Mouse (Mus musculus) lung, adult 2 months (tissue): ENCODE measurements at regions not wholly inside any gene's neighbourhood (a gene's known extent, or its start where the extent isn't known, plus 50 kb on each side); places are given as distances from the start of the nearest gene placed in this dataset.
A peak's percentile ranks its signal among the peaks of the same experiment; 100 is the strongest.

Experiments used
- DNase-seq: peaks from one replicate; pipeline ENCODE4 v3.0.0; 2022
- H3K4me1 ChIP-seq: fragments of 200-500 bp; 2 replicates; pipeline ENCODE4 v1.6.1; 2011; ENCODE audit warnings: low read length; ENCODE audit not compliant: control insufficient read depth, insufficient read depth
- H3K4me3 ChIP-seq: fragments of 200-500 bp; replicated peaks from 2 replicates; pipeline ENCODE3; 2011; ENCODE audit warnings: low read depth, mild to moderate bottlenecking, control low read depth, low read length; ENCODE audit errors: extremely low read depth
- CTCF ChIP-seq: fragments of 200-500 bp; IDR thresholded peaks from 2 replicates; pipeline ENCODE4 v1.5.1; 2011; ENCODE audit warnings: mild to moderate bottlenecking, low read length, control low read depth; ENCODE audit not compliant: insufficient read depth
- POLR2A ChIP-seq: fragments of 200-500 bp; IDR thresholded peaks from 2 replicates; pipeline ENCODE4 v1.6.1; 2011; ENCODE audit warnings: low read depth, mild to moderate bottlenecking, control low read depth, low read length, borderline replicate concordance; ENCODE audit errors: extremely low read depth
- WGBS: fragments of 180-500 bp; shearing (Covaris S2); methylation state at CpG from one replicate; pipeline ENCODE4 v1.1.7; 2018; 5-methylcytosine and 5-hydroxymethylcytosine counted together

GRCm38 (mm10) chr1:52553871-52554270 is 53.4 kb upstream of the Nab1 start:
- WGBS = 51% methylated on average over 4 of the region's 4 CpGs
- DNase-seq = no peak
- no peak for TF ChIP-seq POLR2A
- no peak for TF ChIP-seq CTCF
- Histone ChIP-seq H3K4me1 (no peaks in the 10 kb centered on the region), H3K4me3 (no peak overlapping the region)

DNA sequence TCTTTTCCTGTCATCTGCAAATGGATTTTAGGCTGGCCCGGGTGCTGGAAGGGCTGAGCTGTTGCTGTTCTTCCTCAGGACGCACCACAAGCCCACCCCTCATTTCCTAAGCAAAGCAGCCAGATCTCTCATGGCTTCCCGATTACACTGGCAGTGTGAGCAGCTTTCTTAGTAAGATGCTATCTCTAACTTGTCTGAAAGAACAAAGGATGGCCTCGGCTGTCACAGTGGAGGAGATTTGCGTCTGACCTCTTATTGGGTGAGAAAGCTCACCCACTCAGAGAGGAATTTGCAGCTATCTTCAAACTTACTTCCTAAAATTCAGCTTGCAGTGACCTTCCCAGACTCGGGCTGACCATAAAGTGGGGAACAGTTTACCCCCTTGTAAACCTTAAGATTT is 64.7 kb upstream of the Nemp2 start:
- Histone ChIP-seq H3K4me3 (no peak overlapping the region), H3K4me1 (no peaks in the 10 kb centered on the region)
- 23% methylated on average over 6 of the region's 6 CpGs for WGBS
- DNase-seq = no peak
- no peak for TF ChIP-seq CTCF
- TF ChIP-seq POLR2A = no peak

- DNase-seq = no peak
- Histone ChIP-seq H3K4me1 (no peaks in the 10 kb centered on the region), H3K4me3 (no peak overlapping the region)
- WGBS = 66% methylated on average over 5 of the region's 5 CpGs
- no peak for TF ChIP-seq CTCF
- TF ChIP-seq POLR2A = no peak
Observed at GRCm38 (mm10) chr1:52571674-52572073, 58.8 kb upstream of the Nemp2 start.

- 15% methylated on average over 5 of the region's 5 CpGs for WGBS
Observed at GRCm38 (mm10) chr1:52578298-52579056, 52.0 kb upstream of the Nemp2 start.

GRCm38 (mm10) chr1:52580132-52580896 is 50.2 kb upstream of the Nemp2 start:
- Histone ChIP-seq H3K4me1 (0 out of 2 replicates have a peak, but pooled peaks cover 4% of the 10 kb centered on the region), H3K4me3 (no peak overlapping the region)
- WGBS = 67% methylated on average over 4 of the region's 4 CpGs
- no peak for DNase-seq
- TF ChIP-seq CTCF = no peak
- TF ChIP-seq POLR2A = no peak

More at GRCm38 (mm10) chr1:52578298-52579056, 52.0 kb upstream of the Nemp2 start:
- peak; percentile 36 for DNase-seq
- Histone ChIP-seq H3K4me1 (0 out of 2 replicates have a peak, but pooled peaks cover 4% of the 10 kb centered on the region), H3K4me3 (no peak overlapping the region)
- no peak for TF ChIP-seq POLR2A
- no peak for TF ChIP-seq CTCF
